Mouse (Mus musculus) myocyte (in vitro differentiated cells): ENCODE data around the gene Crocc2. TPM values are rescaled to one million over a fixed set of nuclear protein-coding genes. Genes with fewer than 3 reads are reported as not detected.

Experiments
- H3K27me3 ChIP-seq: one replicate; pipeline ENCODE4 v1.6.1; 2011; ENCODE audit not compliant: control insufficient read depth, insufficient read depth, insufficient read length
- H3K36me3 ChIP-seq: one replicate; pipeline ENCODE4 v1.6.1; 2011; ENCODE audit not compliant: control insufficient read depth, insufficient read depth
- H3K4me2 ChIP-seq: one replicate; pipeline ENCODE4 v1.6.1; 2011; ENCODE audit warnings: low read depth, control low read depth
- H3K4me3 ChIP-seq: one replicate; pipeline ENCODE4 v1.5.1; 2011; ENCODE audit warnings: mild to moderate bottlenecking, control low read depth, moderate library complexity
- H3K79me2 ChIP-seq: one replicate; pipeline ENCODE4 v1.6.1; 2011; ENCODE audit not compliant: control insufficient read depth, insufficient read depth
- H3ac ChIP-seq: one replicate; pipeline ENCODE4 v1.6.1; 2011; ENCODE audit not compliant: control insufficient read depth, insufficient read length
- CEBPB ChIP-seq: IDR thresholded peaks from 2 replicates; pipeline ENCODE4 v1.6.1; 2011; ENCODE audit warnings: mild to moderate bottlenecking, moderate library complexity; ENCODE audit not compliant: poor library complexity, insufficient read depth, severe bottlenecking
- E2F4 ChIP-seq: IDR thresholded peaks from one replicate; pipeline ENCODE4 v1.6.1; 2011; ENCODE audit warnings: mild to moderate bottlenecking, control low read depth, moderate library complexity; ENCODE audit not compliant: insufficient read depth
- MAX ChIP-seq: IDR thresholded peaks from one replicate; pipeline ENCODE4 v1.6.1; 2011; ENCODE audit warnings: low read depth, mild to moderate bottlenecking, control low read depth
- MYOD1 ChIP-seq, 3 experiments: IDR thresholded peaks; one replicate each; pipeline ENCODE4 v1.6.1; 2011; ENCODE audit warnings: control low read depth in 2 of 3, low read depth in 2 of 3, mild to moderate bottlenecking in 2 of 3, moderate library complexity in 1 of 3; ENCODE audit not compliant: insufficient read length in 2 of 3, control insufficient read depth in 1 of 3
- MYOG ChIP-seq, 3 experiments: IDR thresholded peaks; one replicate each; pipeline ENCODE4 v1.6.1; 2011; ENCODE audit warnings: control low read depth in 2 of 3, low read depth in 2 of 3, mild to moderate bottlenecking in 2 of 3; ENCODE audit not compliant: insufficient read length in 2 of 3, control insufficient read depth in 1 of 3, insufficient read depth in 1 of 3
- POLR2A ChIP-seq: IDR thresholded peaks from one replicate; pipeline ENCODE4 v1.6.1; 2011; ENCODE audit warnings: low read depth, mild to moderate bottlenecking, control low read depth, moderate library complexity; ENCODE audit not compliant: insufficient read length
- POLR2AphosphoS2 ChIP-seq: IDR thresholded peaks from one replicate; pipeline ENCODE4 v1.6.1; 2011; ENCODE audit warnings: low read depth, control low read depth; ENCODE audit not compliant: insufficient read length
- REST ChIP-seq: IDR thresholded peaks from one replicate; pipeline ENCODE4 v1.6.1; 2011; ENCODE audit warnings: mild to moderate bottlenecking, control low read depth, moderate library complexity; ENCODE audit not compliant: insufficient read depth, insufficient read length
- SRF ChIP-seq: IDR thresholded peaks from one replicate; pipeline ENCODE4 v1.6.1; 2011; ENCODE audit warnings: low read depth; ENCODE audit not compliant: control insufficient read depth, insufficient read length
- TCF12 ChIP-seq: IDR thresholded peaks from one replicate; pipeline ENCODE4 v1.6.1; 2011; ENCODE audit warnings: mild to moderate bottlenecking, control low read depth; ENCODE audit not compliant: poor library complexity, insufficient read depth, severe bottlenecking
- TCF3 ChIP-seq: IDR thresholded peaks from one replicate; pipeline ENCODE4 v1.6.1; 2011; ENCODE audit warnings: low read depth, control low read depth; ENCODE audit not compliant: insufficient read length
- USF1 ChIP-seq: IDR thresholded peaks from one replicate; pipeline ENCODE4 v1.6.1; 2011; ENCODE audit warnings: low read depth, mild to moderate bottlenecking, control low read depth, moderate library complexity
- polyA plus RNA-seq: library from polyadenylated mRNA; unstranded; fragments of >200 nt; fragmentation: generic; extraction: Trizol; gene quantifications from one replicate; pipeline ENCODE4 v1.2.1, GENCODE M21; 2012; ENCODE audit warnings: missing spikeins

Crocc2 gene
- polyA plus RNA-seq, 1 experiment: not detected

- no peak overlapping the region for H3K4me2 ChIP-seq
- H3K79me2 ChIP-seq: no peaks in the 10 kb centered on the region
- no peaks in the 10 kb centered on the region for H3K36me3 ChIP-seq
- H3ac ChIP-seq: no peak overlapping the region
- TF ChIP-seq SRF: no peak
- TF ChIP-seq REST: no peak
- TF ChIP-seq E2F4: no peak
- TF ChIP-seq TCF3: no peak
- no peak for TF ChIP-seq MAX
- TF ChIP-seq MYOG (IDR thresholded peaks at IDR 0.05; ENCODE audit: control insufficient read depth in 1 of 3, insufficient read depth in 1 of 3, insufficient read length in 2 of 3, low read depth in 2 of 3): no peak
- TF ChIP-seq MYOD1 (IDR thresholded peaks at IDR 0.05; ENCODE audit: control insufficient read depth in 1 of 3, insufficient read length in 2 of 3, low read depth in 2 of 3): no peak
- no peak for TF ChIP-seq CEBPB
- TF ChIP-seq TCF12: no peak
- TF ChIP-seq POLR2AphosphoS2: no peak
- no peak for TF ChIP-seq POLR2A
- TF ChIP-seq USF1: no peak
- no peak overlapping the region for H3K4me3 ChIP-seq
- H3K27me3 ChIP-seq: peaks cover 4% of the 10 kb centered on the region
Measured at GRCm38 (mm10) chr1:93252586-93252985, 84.1 kb downstream of the Crocc2 start.

- TF ChIP-seq USF1 (no peak), SRF (no peak), MAX (no peak), REST (no peak), TCF12 (no peak), TCF3 (no peak), E2F4 (no peak)
- Histone ChIP-seq H3K36me3 (no peaks in the 10 kb centered on the region), H3K4me3 (no peak overlapping the region), H3ac (no peak overlapping the region), H3K27me3 (peaks cover 4% of the 10 kb centered on the region), H3K79me2 (no peaks in the 10 kb centered on the region), H3K4me2 (no peak overlapping the region)
Measured at GRCm38 (mm10) chr1:93255761-93256160, 87.2 kb downstream of the Crocc2 start.

- no peak overlapping the region for H3K4me2 ChIP-seq
- H3ac ChIP-seq: no peak overlapping the region
- no peak overlapping the region for H3K4me3 ChIP-seq
- no peaks in the 10 kb centered on the region for H3K36me3 ChIP-seq
- TF ChIP-seq MYOD1 (IDR thresholded peaks at IDR 0.05; ENCODE audit: control insufficient read depth in 1 of 3, insufficient read length in 2 of 3, low read depth in 2 of 3): peak in 2 of 3 experiments; percentile 38 to 72
- no peak for TF ChIP-seq SRF
- no peaks in the 10 kb centered on the region for H3K79me2 ChIP-seq
- H3K27me3 ChIP-seq: no peaks in the 10 kb centered on the region
Measured at GRCm38 (mm10) chr1:93257560-93257959, 89.0 kb downstream of the Crocc2 start.

GRCm38 (mm10) chr1:93267207-93267606 is 98.7 kb downstream of the Crocc2 start:
- H3K27me3 ChIP-seq: no peaks in the 10 kb centered on the region
- H3K79me2 ChIP-seq: no peaks in the 10 kb centered on the region
- H3K36me3 ChIP-seq: no peaks in the 10 kb centered on the region
- no peak overlapping the region for H3ac ChIP-seq
- TF ChIP-seq E2F4: no peak
- no peak for TF ChIP-seq TCF12
- TF ChIP-seq MAX: no peak
- TF ChIP-seq MYOG (IDR thresholded peaks at IDR 0.05; ENCODE audit: control insufficient read depth in 1 of 3, insufficient read depth in 1 of 3, insufficient read length in 2 of 3, low read depth in 2 of 3): no peak
- TF ChIP-seq REST: no peak
- no peak for TF ChIP-seq USF1
- TF ChIP-seq CEBPB: no peak
- TF ChIP-seq TCF3: no peak
- no peak for TF ChIP-seq MYOD1 (IDR thresholded peaks at IDR 0.05; ENCODE audit: control insufficient read depth in 1 of 3, insufficient read length in 2 of 3, low read depth in 2 of 3)
- no peak for TF ChIP-seq POLR2A
- TF ChIP-seq SRF: no peak
- no peak for TF ChIP-seq POLR2AphosphoS2
- H3K4me3 ChIP-seq: no peak overlapping the region
- H3K4me2 ChIP-seq: no peak overlapping the region

GRCm38 (mm10) chr1:93268246-93268645 is 99.7 kb downstream of the Crocc2 start:
- Histone ChIP-seq H3K79me2 (no peaks in the 10 kb centered on the region), H3K27me3 (no peaks in the 10 kb centered on the region), H3K36me3 (no peaks in the 10 kb centered on the region), H3K4me2 (no peak overlapping the region), H3ac (no peak overlapping the region), H3K4me3 (no peak overlapping the region)
- TF ChIP-seq SRF (no peak), USF1 (no peak), TCF12 (no peak), MYOG (IDR thresholded peaks at IDR 0.05; ENCODE audit: control insufficient read depth in 1 of 3, insufficient read depth in 1 of 3, insufficient read length in 2 of 3, low read depth in 2 of 3) (no peak), CEBPB (no peak), E2F4 (no peak), MAX (no peak), MYOD1 (IDR thresholded peaks at IDR 0.05; ENCODE audit: control insufficient read depth in 1 of 3, insufficient read length in 2 of 3, low read depth in 2 of 3) (no peak), TCF3 (no peak), POLR2A (no peak), POLR2AphosphoS2 (no peak), REST (no peak)
